Mouse (Mus musculus) liver, postnatal 0 days (tissue): ENCODE data around the gene Acsbg1. TPM values are rescaled to one million over a fixed set of nuclear protein-coding genes. Genes with fewer than 3 reads are reported as not detected.
A peak's percentile ranks its signal among the peaks of the same experiment; 100 is the strongest.
"Not testable (repeated sequence)": the region's sequence is repeated elsewhere in the genome, so short reads cannot be mapped to it uniquely, and the experiment has no call there.

ENCODE experiments used
- ATAC-seq: fragments of 200-750 bp; cut with Nextera tagmentation; 2 replicates; pipeline ENCODE4 v1.8.0; 2017; ENCODE audit warnings: mild to moderate bottlenecking, moderate library complexity
- DNase-seq: peaks from one replicate; pipeline ENCODE4 v3.0.0-alpha.2; 2016
- H3K27ac ChIP-seq: fragments of 300-500 bp; sonication (generic); 2 replicates; pipeline ENCODE4 v1.5.1; 2014; ENCODE audit warnings: antibody characterized with exemption, moderate library complexity, mild to moderate bottlenecking, low read depth
- H3K27me3 ChIP-seq: fragments of 300-500 bp; sonication (generic); 2 replicates; pipeline ENCODE4 v1.6.1; 2014; ENCODE audit warnings: low read length, control low read depth, mixed read lengths; ENCODE audit not compliant: insufficient read depth
- H3K36me3 ChIP-seq: fragments of 300-500 bp; sonication (generic); replicated peaks from 2 replicates; pipeline ENCODE4 v1.6.1; 2014; ENCODE audit warnings: mild to moderate bottlenecking, control low read depth, low read length, moderate library complexity, mixed read lengths; ENCODE audit not compliant: insufficient read depth
- H3K4me1 ChIP-seq: fragments of 300-500 bp; sonication (generic); 2 replicates; pipeline ENCODE4 v1.6.1; 2014; ENCODE audit warnings: antibody characterized with exemption, mild to moderate bottlenecking, control low read depth; ENCODE audit not compliant: insufficient read depth
- H3K4me2 ChIP-seq: fragments of 300-500 bp; sonication (generic); 2 replicates; pipeline ENCODE4 v1.6.1; 2014; ENCODE audit warnings: low read depth, mild to moderate bottlenecking, low read length, moderate library complexity, mixed read lengths
- H3K4me3 ChIP-seq: fragments of 300-500 bp; sonication (generic); 2 replicates; pipeline ENCODE4 v1.5.1; 2014; ENCODE audit warnings: low read depth, low read length
- H3K9ac ChIP-seq: fragments of 300-500 bp; sonication (generic); replicated peaks from 2 replicates; pipeline ENCODE4 v1.6.1; 2014; ENCODE audit warnings: mild to moderate bottlenecking, moderate library complexity
- H3K9me3 ChIP-seq: fragments of 300-500 bp; sonication (generic); 2 replicates; pipeline ENCODE4 v1.6.1; 2016; ENCODE audit warnings: mild to moderate bottlenecking, control low read depth, low read length, mixed read lengths
- CTCF ChIP-seq: sonication (generic); IDR thresholded peaks from 2 replicates; pipeline ENCODE4 v1.5.1; 2016; ENCODE audit warnings: antibody characterized with exemption, low read depth
- EP300 ChIP-seq: IDR thresholded peaks from 2 replicates; pipeline ENCODE4 v1.6.1; 2016; ENCODE audit warnings: antibody characterized with exemption, low read depth, mild to moderate bottlenecking
- WGBS: fragments of 180-500 bp; shearing (Covaris S2); extraction: QIAGEN DNeasy Blood & Tissue Kit; methylation state at CpG from one replicate; pipeline ENCODE4 v1.1.7; 2014; ENCODE audit not compliant: insufficient replicate concordance; 5-methylcytosine and 5-hydroxymethylcytosine counted together
- polyA plus RNA-seq: library from polyadenylated mRNA; unstranded; fragments of >200 nt; fragmentation: Nextera tagmentation; extraction: Ambion mirVana; gene quantifications from 2 replicates; pipeline ENCODE4 v1.2.1, GENCODE M21; 2015

The Acsbg1 gene
- polyA plus RNA-seq, 1 experiment from 2014 or later, result 0.12 TPM

DNA sequence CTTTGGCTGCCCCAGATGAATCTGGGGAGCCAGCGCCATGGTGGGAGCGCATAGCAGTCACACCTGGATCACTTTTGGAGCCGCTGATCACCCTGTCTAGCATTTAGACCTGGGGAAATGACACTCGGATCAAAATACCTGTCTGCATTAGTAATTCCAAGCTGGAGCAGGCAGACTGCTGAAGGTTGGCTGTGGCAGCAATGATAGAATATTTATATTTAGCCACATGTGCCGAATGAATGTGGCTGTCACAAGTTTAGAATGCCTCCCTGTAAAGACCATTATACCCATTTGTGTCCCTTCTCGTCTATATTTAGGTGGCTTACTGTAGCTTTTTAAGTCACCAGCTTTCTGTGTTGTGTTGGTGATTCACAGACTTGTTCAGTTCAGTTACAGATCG is 39.1 kb upstream of the Acsbg1 start:
- H3K27me3 ChIP-seq, result peaks cover 19% of the 10 kb centered on the region; the same call in 1 of the 2 replicates
- peak overlapping the region; percentile 82; the same call in 1 of the 2 replicates for H3K9ac ChIP-seq
- ATAC-seq (no peak), DNase-seq (no peak)
- TF ChIP-seq EP300, result no peak
- H3K4me1 ChIP-seq, result peaks cover 23% of the 10 kb centered on the region
- 0 out of 2 replicates have a peak, but pooled peaks cover 2% of the 10 kb centered on the region for H3K9me3 ChIP-seq
- H3K27ac ChIP-seq, result no peak overlapping the region
- H3K4me3 ChIP-seq, result peak overlapping the region; percentile 82
- H3K4me2 ChIP-seq, result peak overlapping the region; percentile 79
- no peaks in the 10 kb centered on the region for H3K36me3 ChIP-seq
- WGBS, result 71% methylated on average over 7 of the region's 7 CpGs

DNA sequence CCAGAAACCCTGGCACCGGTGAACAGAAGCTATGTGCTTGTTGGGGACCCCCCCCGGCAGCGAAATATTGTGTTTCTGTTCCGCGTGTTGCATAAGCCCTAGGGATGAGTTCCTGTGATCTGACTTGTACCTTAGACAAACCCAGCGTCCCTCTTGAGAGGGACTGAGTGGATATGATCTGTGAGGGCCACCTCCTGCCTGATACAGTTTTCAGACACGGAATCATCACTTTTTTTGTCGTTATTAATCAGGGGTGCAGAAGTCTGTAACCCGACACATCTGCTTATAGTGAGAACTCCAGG is 38.5 kb upstream of the Acsbg1 start:
- peaks cover 20% of the 10 kb centered on the region for H3K4me1 ChIP-seq
- H3K27ac ChIP-seq, result peak overlapping the region; percentile 78; the same call in 1 of the 2 replicates
- TF ChIP-seq EP300 (no peak), CTCF (no peak)
- no peaks in the 10 kb centered on the region for H3K36me3 ChIP-seq
- H3K27me3 ChIP-seq, result peaks cover 19% of the 10 kb centered on the region; the same call in 1 of the 2 replicates
- peak overlapping the region; percentile 82 for H3K4me3 ChIP-seq
- H3K4me2 ChIP-seq, result peak overlapping the region; percentile 79
- H3K9me3 ChIP-seq, result 0 out of 2 replicates have a peak, but pooled peaks cover 2% of the 10 kb centered on the region
- peak overlapping the region; percentile 82 for H3K9ac ChIP-seq
- ATAC-seq (no peak), DNase-seq (no peak)
- 25% methylated on average over 9 of the region's 9 CpGs for WGBS

DNA sequence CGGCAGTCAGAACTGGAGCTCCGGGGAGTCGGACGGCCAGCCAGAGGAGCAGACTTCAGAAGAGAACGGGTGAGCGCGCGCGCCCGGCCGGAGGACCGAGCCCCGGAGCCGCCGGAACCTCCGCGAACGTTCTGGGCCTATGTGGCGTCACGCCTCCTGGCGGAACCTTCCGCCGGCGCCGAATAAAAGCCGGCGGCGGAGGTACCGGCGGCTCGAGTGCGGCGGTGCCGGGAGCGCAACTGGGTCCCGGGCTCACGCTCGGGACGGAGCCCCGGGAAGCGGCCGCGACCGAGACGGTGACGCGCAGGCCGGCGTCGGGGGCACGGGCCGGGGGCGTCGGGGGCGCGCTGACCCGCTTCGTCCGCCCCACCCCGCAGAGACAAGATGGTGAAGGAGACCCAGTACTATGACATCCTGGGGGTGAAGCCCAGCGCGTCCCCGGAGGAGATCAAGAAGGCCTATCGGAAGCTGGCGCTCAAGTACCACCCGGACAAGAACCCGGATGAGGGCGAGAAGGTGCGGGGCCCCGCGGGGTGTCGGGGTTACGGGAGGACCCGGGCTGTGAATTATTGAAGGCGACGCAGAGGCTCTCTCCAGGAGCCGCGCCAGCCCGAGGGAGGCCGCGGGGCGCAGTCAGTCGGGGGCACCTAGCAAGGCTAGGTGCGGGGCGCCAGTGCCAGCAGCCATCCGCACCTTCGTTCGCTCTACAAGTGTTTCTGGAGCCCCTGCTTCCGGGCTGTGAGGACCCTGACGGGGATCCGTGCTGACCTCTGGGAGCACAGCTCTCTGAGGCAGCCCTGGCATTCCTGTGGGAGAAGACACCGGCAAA is 37.9 kb upstream of the Acsbg1 start:
- WGBS, result under 1% methylated on average over 79 of the region's 92 CpGs
- no peaks in the 10 kb centered on the region for H3K36me3 ChIP-seq
- peak overlapping the region; percentile 82 for H3K4me3 ChIP-seq
- TF ChIP-seq EP300 (no peak), CTCF (peak; percentile 31)
- H3K9ac ChIP-seq, result peak overlapping the region; percentile 82
- H3K27ac ChIP-seq, result peak overlapping the region; percentile 78
- DNase-seq (peak; percentile 78), ATAC-seq (peak; percentile 72)
- peaks cover 19% of the 10 kb centered on the region; the same call in 1 of the 2 replicates for H3K27me3 ChIP-seq
- H3K9me3 ChIP-seq, result 0 out of 2 replicates have a peak, but pooled peaks cover 2% of the 10 kb centered on the region
- H3K4me2 ChIP-seq, result peak overlapping the region; percentile 79
- H3K4me1 ChIP-seq, result peaks cover 14% of the 10 kb centered on the region

DNA sequence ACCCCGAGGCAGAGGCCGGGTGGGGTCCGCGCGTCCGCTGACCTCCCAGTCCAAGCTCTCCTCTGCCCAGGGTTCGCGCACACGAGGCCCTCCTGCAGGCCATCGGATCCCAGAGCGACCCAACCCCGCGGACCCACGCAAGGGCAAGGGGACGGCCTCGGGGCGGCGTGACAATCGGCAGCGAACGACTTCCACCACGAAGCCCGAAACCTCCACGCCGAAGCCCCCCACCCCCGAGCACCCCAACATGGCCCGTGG is 37.3 kb upstream of the Acsbg1 start:
- no peak for DNase-seq
- H3K27me3 ChIP-seq, result peaks cover 19% of the 10 kb centered on the region; the same call in 1 of the 2 replicates
- peak; percentile 20; the same call in 1 of the 2 replicates for ATAC-seq
- peaks cover 12% of the 10 kb centered on the region for H3K4me1 ChIP-seq
- peak overlapping the region; percentile 82 for H3K4me3 ChIP-seq
- H3K27ac ChIP-seq, result peak overlapping the region; percentile 78
- no peak for TF ChIP-seq EP300
- no peak for TF ChIP-seq CTCF
- H3K9me3 ChIP-seq, result 0 out of 2 replicates have a peak, but pooled peaks cover 2% of the 10 kb centered on the region
- H3K36me3 ChIP-seq, result no peaks in the 10 kb centered on the region
- 12% methylated on average over 27 of the region's 27 CpGs for WGBS
- peak overlapping the region; percentile 79 for H3K4me2 ChIP-seq
- H3K9ac ChIP-seq, result peak overlapping the region; percentile 82

DNA sequence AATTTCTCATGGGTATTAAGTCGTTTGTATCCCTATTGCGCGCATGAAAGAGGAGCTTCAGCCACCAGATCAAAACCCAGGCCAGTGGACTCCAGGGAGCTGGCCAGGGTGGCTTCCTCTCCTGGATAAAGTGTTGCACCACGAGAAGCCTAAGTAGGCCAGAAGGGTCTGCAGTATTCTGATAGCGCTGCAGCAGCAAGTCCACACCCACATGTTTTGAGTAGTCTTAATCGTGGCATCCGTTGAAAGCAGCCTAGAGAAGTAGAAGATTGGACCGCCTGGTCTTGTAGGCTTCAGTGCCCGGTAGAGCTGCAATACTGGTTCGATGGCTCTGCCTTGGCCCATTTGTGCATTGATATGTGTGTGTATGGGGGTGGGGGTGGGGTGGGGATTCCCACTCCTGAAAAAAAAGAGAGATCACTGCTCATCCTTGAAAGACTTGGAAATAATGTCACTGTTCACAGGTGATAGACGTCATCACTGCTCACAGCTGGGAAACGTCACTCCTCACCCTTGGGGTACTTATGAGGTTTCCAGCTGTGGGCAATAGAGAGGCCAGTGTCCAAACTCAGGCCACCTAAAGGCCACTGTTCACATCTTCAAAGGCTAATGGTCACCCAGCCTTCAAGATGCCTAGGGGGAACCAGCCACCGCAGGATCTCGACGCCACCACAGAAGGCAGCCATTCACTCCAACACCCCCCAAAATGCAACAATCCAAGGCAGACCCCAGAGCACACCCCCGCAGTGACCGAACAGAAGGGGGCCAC is 36.8 kb upstream of the Acsbg1 start, which contains the start of gene Dnaja4:
Gene Dnaja4, plus strand, starts transcription at position 556 of the 769 bp plus-strand sequence.
- H3K36me3 ChIP-seq, result no peaks in the 10 kb centered on the region
- peak within 1 kb of the TSS; percentile 82 for H3K9ac ChIP-seq
- H3K27me3 ChIP-seq, result peaks cover 19% of the 10 kb centered on the region; the same call in 1 of the 2 replicates
- H3K27ac ChIP-seq, result peak within 1 kb of the TSS; percentile 78
- 47% methylated on average over 17 of the region's 17 CpGs for WGBS
- peak within 1 kb of the TSS; percentile 79 for H3K4me2 ChIP-seq
- 0 out of 2 replicates have a peak, but pooled peaks cover 2% of the 10 kb centered on the region for H3K9me3 ChIP-seq
- TF ChIP-seq EP300 (peak; percentile 86), CTCF (no peak)
- H3K4me1 ChIP-seq, result peaks cover 8% of the 10 kb centered on the region
- peak; percentile 57 for DNase-seq
- peak; percentile 85 for ATAC-seq
- H3K4me3 ChIP-seq, result peak within 1 kb of the TSS; percentile 82

DNA sequence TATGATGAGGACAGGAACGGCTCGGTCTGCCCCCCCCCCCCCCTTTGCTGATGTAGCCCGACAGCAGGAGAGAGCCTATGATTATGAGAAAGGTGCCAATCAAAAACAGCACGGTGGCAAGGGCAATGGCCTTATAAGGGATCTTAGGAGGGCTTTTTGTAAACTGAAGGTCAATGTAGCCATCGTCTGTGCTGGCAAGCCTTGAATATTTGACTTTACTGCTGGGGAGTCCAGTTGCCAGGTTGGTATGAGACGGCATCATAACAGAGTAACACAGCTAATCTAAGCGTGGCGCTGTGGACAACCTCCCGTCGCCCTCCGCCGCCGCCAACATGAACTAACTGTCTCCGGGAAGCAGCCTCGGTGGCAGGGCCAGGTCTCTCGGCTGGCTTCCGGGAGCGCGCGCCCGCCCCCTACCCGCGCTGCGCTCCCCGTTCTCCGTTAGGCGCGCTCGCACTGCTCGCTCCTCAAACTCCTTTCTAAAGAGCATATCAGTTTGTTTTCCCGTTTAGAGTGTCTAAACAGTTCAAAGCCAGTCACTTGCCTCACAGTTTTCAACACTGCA is 29.7 kb upstream of the Acsbg1 start:
- Histone ChIP-seq H3K4me3 (peak overlapping the region; percentile 30), H3K4me2 (peak overlapping the region; percentile 66)
- ATAC-seq (peak; percentile 49; the same call in 1 of the 2 replicates), DNase-seq (peak; percentile 34)
- not testable (repeated sequence) for H3K27me3 ChIP-seq, H3K36me3 ChIP-seq, H3K4me1 ChIP-seq, H3K9ac ChIP-seq, H3K9me3 ChIP-seq, H3K27ac ChIP-seq
- 3% methylated on average over 31 of the region's 31 CpGs for WGBS
- TF ChIP-seq CTCF, result peak; percentile 10; the same call in 1 of the 2 replicates

DNA sequence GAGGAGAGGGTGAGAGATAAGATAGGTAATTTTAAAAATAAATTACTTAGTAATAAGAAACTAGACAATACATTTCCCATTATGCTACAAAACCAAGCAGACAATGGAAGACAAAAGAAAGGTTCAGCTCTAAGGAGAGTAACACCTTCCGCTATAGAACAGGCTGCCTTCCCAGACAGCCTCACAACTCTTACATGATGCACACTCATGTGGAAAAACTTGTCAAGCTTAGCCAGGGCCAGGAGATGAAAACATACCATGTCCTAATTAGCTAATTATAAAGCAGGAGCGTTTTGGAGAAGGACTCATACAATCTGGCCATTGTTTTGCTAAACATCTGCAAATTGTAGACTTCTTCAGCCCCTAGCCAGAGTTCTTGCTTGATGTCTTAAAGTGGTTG is 29.0 kb upstream of the Acsbg1 start:
- H3K4me1 ChIP-seq, H3K4me3 ChIP-seq, H3K9me3 ChIP-seq, DNase-seq, H3K27me3 ChIP-seq, H3K4me2 ChIP-seq, H3K27ac ChIP-seq, H3K36me3 ChIP-seq, H3K9ac ChIP-seq, ATAC-seq: not testable (repeated sequence)
- 73% methylated on average over 2 of the region's 2 CpGs for whole genome bisulfite sequencing
